ENCODE assay signal across 10 mouse cellular contexts in the genomic region with DNA sequence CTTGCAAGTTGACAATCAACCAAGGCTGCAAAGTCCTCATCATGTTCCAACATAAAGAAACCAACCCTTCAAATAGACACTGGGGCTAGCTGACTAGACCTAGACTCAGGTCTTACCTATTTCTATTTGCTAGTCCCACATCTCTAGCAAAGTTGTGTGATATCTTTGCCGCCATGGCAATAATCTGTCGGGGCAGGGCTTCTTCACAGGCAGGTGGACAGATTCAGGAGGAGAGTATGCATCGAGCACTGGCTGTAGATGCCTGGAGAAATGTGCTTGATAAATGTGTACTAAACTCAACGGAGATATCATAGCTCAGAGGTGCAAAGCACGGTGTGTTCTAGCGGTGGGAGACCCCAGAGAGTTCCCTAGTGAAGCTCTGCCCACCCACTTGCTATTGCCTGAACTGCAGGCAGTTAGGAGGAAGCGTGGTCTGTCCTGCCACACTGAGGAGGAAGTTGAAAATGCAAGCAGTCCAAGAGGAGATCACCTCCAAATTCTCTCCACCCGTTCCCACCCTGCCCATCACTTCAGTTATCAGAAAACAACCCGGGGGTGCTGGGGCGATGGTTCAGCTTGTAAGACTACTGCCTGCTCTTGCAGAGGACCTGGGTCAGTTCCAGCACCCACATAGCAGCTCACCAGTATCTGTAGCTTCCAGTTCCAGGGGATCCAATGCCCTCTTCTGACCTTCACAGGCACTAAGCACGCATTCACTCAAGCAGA. TPM values are rescaled to one million over a fixed set of nuclear protein-coding genes. Genes with fewer than 3 reads are reported as not detected.
A peak's percentile ranks its signal among the peaks of the same experiment; 100 is the strongest.
DNase-seq lines count a peak whose midpoint lies in the region; ATAC-seq and TF ChIP-seq lines count a peak whose summit lies in the region.
"Had no signal": no experiment of that assay in that cellular context is flagged by ENCODE, and none has a peak within 500 bp of the region (broad histone marks: within the 10 kb centered on the region; RNA-seq: fewer than 3 reads in every experiment).

No protein-coding gene starts in this region.

- no peaks in the 10 kb centered on the region for H3K4me1 ChIP-seq in stomach, embryonic 14.5 days (ENCODE audit: control insufficient read depth, insufficient read depth, low read length)

- H3K36me3 ChIP-seq in stomach, embryonic 14.5 days (ENCODE audit: control insufficient read depth, insufficient read depth, low read length), result no peaks in the 10 kb centered on the region

- H3K9ac ChIP-seq in stomach, embryonic 14.5 days (replicated peaks; ENCODE audit: low read depth, low read length), result no peak overlapping the region

- peak; percentile 37 for DNase-seq in gastrocnemius, adult 2 months
- DNase-seq in gastrocnemius, adult 18-20 months (ENCODE audit: low spot score), result no peak
- peak; percentile 9 for DNase-seq in retina, embryonic 14.5 days (ENCODE audit: low spot score)
- DNase-seq in retina, postnatal 1 day, result no peak
- DNase-seq in liver, result peak; percentile 85
- DNase-seq in gastrocnemius, postnatal 10 days, result no peak
- DNase-seq in MN1 (ENCODE audit: low spot score), result no peak
- DNase-seq: right cerebral cortex, postnatal 4 days had no signal

- H3K27ac ChIP-seq in gastrocnemius, adult 2 months, result no peak overlapping the region
- H3K27ac ChIP-seq in stomach, embryonic 14.5 days (ENCODE audit: low read length), result no peak overlapping the region

- H3K27me3 ChIP-seq in stomach, embryonic 14.5 days (ENCODE audit: control insufficient read depth, insufficient read depth, low read length), result no peaks in the 10 kb centered on the region

- H3K4me2 ChIP-seq in stomach, embryonic 14.5 days (replicated peaks; ENCODE audit: low read depth, low read length), result no peak overlapping the region

- ATAC-seq in stomach, embryonic 14.5 days (ENCODE audit: insufficient number of reproducible peaks, insufficient read depth, low FRiP score, low read depth), result peak; percentile 34; the same call in 1 of the 2 replicates
- ATAC-seq: inflammation-experienced regulatory T-cells, adult 6 months had no signal

- peak; percentile 26; the same call in 1 of the 2 replicates for TF ChIP-seq CTCF in gastrocnemius, adult 2 months (IDR thresholded peaks at IDR 0.05)

- H3K9me3 ChIP-seq in stomach, embryonic 14.5 days (ENCODE audit: control insufficient read depth, low read depth, low read length), result no peaks in the 10 kb centered on the region

- WGBS in stomach, embryonic 14.5 days, result 48% methylated on average over 11 of the region's 11 CpGs

- intact Hi-C loops in gastrocnemius, adult 2 months (cut with DNase I), result no loop called here

- H3K4me3 ChIP-seq in gastrocnemius, adult 2 months, result no peak overlapping the region
- H3K4me3 ChIP-seq in stomach, embryonic 14.5 days (ENCODE audit: low read depth, low read length), result no peak overlapping the region

RNA-seq across cellular contexts. Expression of a gene that starts 1.6 kb away (rescaled TPM):
- total RNA-seq in gastrocnemius, adult 2 months (2021), result not detected
- total RNA-seq in gastrocnemius, adult 18-20 months (2021), result not detected
- polyA plus RNA-seq in stomach, embryonic 14.5 days (2014; fragmentation: Nextera tagmentation; extraction: Ambion mirVana), result 1.1 and 1.5 TPM in 2 replicates
- 1 to 10 TPM in 1 of 2 experiments, under 1 TPM in 1; 0.49 to 1.9 TPM for total RNA-seq in gastrocnemius, postnatal 10 days (2021)

RNA-seq across cellular contexts. Expression of a gene that starts 6.9 kb away (rescaled TPM):
- total RNA-seq in gastrocnemius, adult 2 months (2021), result 10 to 100 TPM in 1 of 2 experiments, 1 to 10 TPM in 1; 9.7 to 11.9 TPM
- 10 to 100 TPM in 1 of 2 experiments, 1 to 10 TPM in 1; 9.3 to 12.2 TPM for total RNA-seq in gastrocnemius, adult 18-20 months (2021)
- 150 and 155 TPM in 2 replicates for polyA plus RNA-seq in stomach, embryonic 14.5 days (2014; fragmentation: Nextera tagmentation; extraction: Ambion mirVana)
- 10 to 100 TPM; 38.2 to 44.7 TPM for total RNA-seq in gastrocnemius, postnatal 10 days (2021)

RNA-seq across cellular contexts. Expression of a gene that starts 14.2 kb away (rescaled TPM):
- total RNA-seq in gastrocnemius, adult 2 months (2021), result 10 to 100 TPM; 16.8 to 26.4 TPM
- total RNA-seq in gastrocnemius, adult 18-20 months (2021), result 10 to 100 TPM; 18.5 TPM
- 7.0 and 8.5 TPM in 2 replicates for polyA plus RNA-seq in stomach, embryonic 14.5 days (2014; fragmentation: Nextera tagmentation; extraction: Ambion mirVana)
- total RNA-seq in gastrocnemius, postnatal 10 days (2021), result 1 to 10 TPM; 8.7 to 8.9 TPM

RNA-seq across cellular contexts. Expression of a gene that starts 29.8 kb away (rescaled TPM):
- total RNA-seq in gastrocnemius, adult 2 months (2021), result not detected
- not detected for total RNA-seq in gastrocnemius, adult 18-20 months (2021)
- polyA plus RNA-seq in stomach, embryonic 14.5 days (2014; fragmentation: Nextera tagmentation; extraction: Ambion mirVana), result not detected in 2 replicates
- total RNA-seq in gastrocnemius, postnatal 10 days (2021), result not detected
- polyA plus RNA-seq: inflammation-experienced regulatory T-cells, adult 6 months had no signal

RNA-seq across cellular contexts. Expression of a gene that starts 44.3 kb away (rescaled TPM):
- total RNA-seq in gastrocnemius, adult 2 months (2021), result 10 to 100 TPM; 27.8 to 29.7 TPM
- total RNA-seq in gastrocnemius, adult 18-20 months (2021), result 10 to 100 TPM; 24.6 to 28.2 TPM
- polyA plus RNA-seq in stomach, embryonic 14.5 days (2014; fragmentation: Nextera tagmentation; extraction: Ambion mirVana), result 24.0 and 29.7 TPM in 2 replicates
- 10 to 100 TPM; 19.3 to 21.2 TPM for total RNA-seq in gastrocnemius, postnatal 10 days (2021)

Comparison
In these comparisons a context has a peak if more than half of its experiments do, and no peak if none do; other contexts are left out.
1. DNase-seq: peak in gastrocnemius, adult 2 months (single experiment), retina, embryonic 14.5 days (single experiment) and liver (single experiment); none in gastrocnemius, adult 18-20 months (single experiment), retina, postnatal 1 day (single experiment), gastrocnemius, postnatal 10 days (single experiment) and MN1 (single experiment).